Mouse (Mus musculus) midbrain, embryonic 16.5 days (tissue): ENCODE measurements at regions not wholly inside any gene's neighbourhood (a gene's known extent, or its start where the extent isn't known, plus 50 kb on each side); places are given as distances from the start of the nearest gene placed in this dataset.
A peak's percentile ranks its signal among the peaks of the same experiment; 100 is the strongest.

ENCODE experiments used
- ATAC-seq: fragments of 200-750 bp; cut with Nextera tagmentation; 2 replicates; pipeline ENCODE4 v1.8.0; 2017; ENCODE audit warnings: moderate TSS enrichment
- H3K27ac ChIP-seq: fragments of 300-500 bp; sonication (generic); 2 replicates; pipeline ENCODE4 v1.5.1; 2014; ENCODE audit warnings: mild to moderate bottlenecking, low read length, mixed read lengths
- H3K27me3 ChIP-seq: fragments of 300-500 bp; sonication (generic); 2 replicates; pipeline ENCODE4 v1.6.1; 2014; ENCODE audit warnings: low read depth, low read length, mixed read lengths; ENCODE audit not compliant: control insufficient read depth, insufficient read depth
- H3K36me3 ChIP-seq: fragments of 300-500 bp; sonication (generic); 2 replicates; pipeline ENCODE4 v1.6.1; 2014; ENCODE audit warnings: mild to moderate bottlenecking, low read length, moderate library complexity, mixed read lengths; ENCODE audit not compliant: control insufficient read depth, insufficient read depth
- H3K4me1 ChIP-seq: fragments of 300-500 bp; sonication (generic); 2 replicates; pipeline ENCODE4 v1.6.1; 2014; ENCODE audit warnings: mild to moderate bottlenecking, low read length, mixed read lengths; ENCODE audit not compliant: control insufficient read depth, insufficient read depth
- H3K4me2 ChIP-seq: fragments of 300-500 bp; sonication (generic); 2 replicates; pipeline ENCODE4 v1.6.1; 2014; ENCODE audit warnings: mild to moderate bottlenecking, low read length, mixed read lengths
- H3K4me3 ChIP-seq: fragments of 300-500 bp; sonication (generic); 2 replicates; pipeline ENCODE4 v1.5.1; 2014; ENCODE audit warnings: low read depth, mild to moderate bottlenecking, low read length, moderate library complexity, mixed read lengths
- H3K9ac ChIP-seq: fragments of 300-500 bp; sonication (generic); 2 replicates; pipeline ENCODE4 v1.6.1; 2014; ENCODE audit warnings: low read depth, low read length, mixed read lengths
- H3K9me3 ChIP-seq: fragments of 300-500 bp; sonication (generic); replicated peaks from 2 replicates; pipeline ENCODE4 v1.6.1; 2014; ENCODE audit warnings: mild to moderate bottlenecking, low read length, mixed read lengths; ENCODE audit not compliant: control insufficient read depth, poor library complexity, severe bottlenecking
- WGBS: fragments of 180-500 bp; shearing (Covaris S2); extraction: QIAGEN DNeasy Blood & Tissue Kit; methylation state at CpG from one replicate; pipeline ENCODE4 v1.1.7; 2014; 5-methylcytosine and 5-hydroxymethylcytosine counted together

DNA sequence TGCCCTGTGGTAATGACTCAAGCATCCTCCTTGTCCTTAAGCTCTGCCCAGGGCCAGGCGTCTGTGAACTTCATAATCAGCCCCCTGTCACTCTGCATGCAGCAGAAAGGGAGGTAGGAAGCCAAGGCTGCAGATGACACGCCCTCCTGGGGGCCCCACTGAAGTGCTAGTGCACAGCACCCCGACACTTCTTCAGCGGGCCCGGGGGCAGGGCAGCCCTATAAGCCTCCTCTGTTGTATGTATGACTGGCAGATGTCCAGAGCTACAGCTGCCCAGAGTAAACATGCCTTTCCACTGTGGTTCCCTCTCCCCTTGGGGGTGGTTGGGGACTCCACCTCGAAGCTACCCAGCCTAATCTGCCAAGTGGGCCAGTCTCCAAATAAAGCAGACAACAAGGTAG is 107.2 kb upstream of the Vps8 start:
- Histone ChIP-seq H3K27me3 (no peaks in the 10 kb centered on the region), H3K36me3 (no peaks in the 10 kb centered on the region), H3K9ac (no peak overlapping the region), H3K4me1 (peaks cover 8% of the 10 kb centered on the region; the same call in 1 of the 2 replicates), H3K9me3 (no peaks in the 10 kb centered on the region), H3K4me2 (no peak overlapping the region), H3K27ac (no peak overlapping the region), H3K4me3 (no peak overlapping the region)
- ATAC-seq, result no peak
- 45% methylated on average over 6 of the region's 6 CpGs for WGBS

DNA sequence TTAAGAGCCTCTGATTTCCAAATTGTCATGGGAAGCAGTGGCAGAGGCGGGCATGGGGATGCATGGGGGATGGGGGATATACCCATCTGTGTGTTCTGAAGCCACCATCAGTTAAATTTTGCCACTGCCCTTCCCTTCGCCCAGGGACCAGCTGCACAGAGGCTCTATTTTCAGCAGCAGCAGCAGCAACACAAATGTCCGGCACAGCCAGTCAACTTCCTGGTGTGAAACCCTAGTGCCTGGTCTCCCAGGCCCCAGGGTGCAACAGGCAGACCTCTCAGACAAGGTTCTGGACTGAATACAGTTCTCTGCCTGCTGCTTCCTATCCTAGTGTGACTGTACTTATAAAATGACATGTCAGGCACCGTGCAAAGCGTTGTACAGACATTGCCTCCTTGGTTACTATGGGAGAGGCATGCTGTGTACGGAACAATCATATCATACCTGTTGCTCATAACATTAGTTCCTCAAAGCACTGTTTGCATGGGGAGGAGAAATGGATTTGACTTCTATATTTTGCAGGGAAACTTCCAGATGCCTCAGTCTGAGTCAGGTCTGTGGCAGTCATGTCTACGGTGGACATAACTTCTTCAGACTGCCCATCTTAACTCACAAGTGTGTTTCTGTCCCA is 104.8 kb upstream of the Vps8 start:
- no peaks in the 10 kb centered on the region for H3K27me3 ChIP-seq
- 76% methylated on average over 7 of the region's 7 CpGs for WGBS
- no peaks in the 10 kb centered on the region; the same call in 1 of the 2 replicates for H3K4me1 ChIP-seq
- H3K27ac ChIP-seq, result no peak overlapping the region
- H3K4me3 ChIP-seq, result no peak overlapping the region
- no peak overlapping the region for H3K4me2 ChIP-seq
- no peak overlapping the region for H3K9ac ChIP-seq
- no peak for ATAC-seq
- H3K9me3 ChIP-seq, result no peaks in the 10 kb centered on the region
- no peaks in the 10 kb centered on the region for H3K36me3 ChIP-seq

DNA sequence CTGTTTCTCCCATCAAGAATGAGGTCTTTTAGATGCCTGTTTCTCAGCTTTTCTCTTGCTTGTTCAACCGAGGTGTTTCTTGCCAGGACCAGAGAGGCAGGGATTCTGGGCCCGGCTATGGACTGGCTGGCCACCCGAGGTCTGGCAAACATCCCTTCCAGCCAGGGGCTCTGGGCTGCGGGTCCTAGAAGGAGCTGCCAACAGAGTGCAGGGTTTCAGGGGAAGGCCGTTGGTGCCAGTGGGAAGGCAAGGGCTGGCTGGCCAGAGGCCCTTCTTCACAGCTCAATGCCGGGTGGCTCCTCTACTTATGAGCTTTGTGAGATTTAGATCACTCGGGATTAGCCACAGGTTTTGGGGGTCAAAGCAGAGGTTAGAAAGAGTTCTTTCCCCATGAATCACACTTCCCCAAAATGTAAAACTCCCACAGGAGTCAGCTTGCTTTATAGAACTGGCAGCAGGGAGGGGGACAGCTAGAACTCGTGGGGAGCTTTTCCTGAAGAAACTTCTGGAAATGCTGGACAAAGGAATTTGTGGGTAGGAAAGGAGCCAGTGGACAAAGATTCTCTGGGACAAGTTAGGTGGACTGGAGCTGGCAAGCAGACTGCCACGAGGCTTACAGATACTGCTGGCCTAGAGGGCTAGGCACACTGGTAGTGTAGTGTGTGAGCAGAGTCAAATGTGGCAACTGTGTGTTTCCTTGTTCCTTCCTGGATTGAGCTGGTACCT is 104.1 kb upstream of the Vps8 start:
- Histone ChIP-seq H3K36me3 (no peaks in the 10 kb centered on the region), H3K4me2 (no peak overlapping the region), H3K9ac (no peak overlapping the region), H3K27ac (no peak overlapping the region), H3K9me3 (no peaks in the 10 kb centered on the region), H3K4me1 (no peaks in the 10 kb centered on the region; the same call in 1 of the 2 replicates), H3K4me3 (no peak overlapping the region), H3K27me3 (no peaks in the 10 kb centered on the region)
- ATAC-seq, result no peak
- 53% methylated on average over 9 of the region's 9 CpGs for WGBS

DNA sequence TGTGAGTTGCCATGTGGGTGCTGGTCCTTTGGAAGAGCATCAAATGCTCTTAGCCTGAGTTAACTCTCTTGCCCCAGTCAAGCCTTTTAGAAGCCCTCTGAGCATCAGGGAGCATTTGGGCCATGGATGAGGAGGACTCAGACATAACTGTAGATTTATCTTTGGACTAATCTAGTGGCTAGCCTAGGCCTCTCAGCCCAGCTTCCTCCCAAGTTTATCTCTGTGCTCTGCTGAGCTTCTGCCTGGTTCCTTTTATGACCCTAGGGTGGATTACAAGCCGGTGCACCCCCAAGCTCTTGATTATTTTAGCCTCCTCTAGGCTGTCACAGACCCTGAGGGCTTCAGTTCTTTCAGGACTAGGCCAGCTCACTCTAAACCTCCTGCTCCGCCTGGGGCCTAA is 102.6 kb upstream of the Vps8 start:
- H3K27me3 ChIP-seq, result no peaks in the 10 kb centered on the region
- H3K27ac ChIP-seq, result no peak overlapping the region
- H3K9ac ChIP-seq, result no peak overlapping the region
- H3K4me3 ChIP-seq, result no peak overlapping the region
- no peaks in the 10 kb centered on the region for H3K9me3 ChIP-seq
- H3K4me1 ChIP-seq, result no peaks in the 10 kb centered on the region; the same call in 1 of the 2 replicates
- WGBS, result 85% methylated on average over 2 of the region's 2 CpGs
- H3K36me3 ChIP-seq, result no peaks in the 10 kb centered on the region
- H3K4me2 ChIP-seq, result no peak overlapping the region
- no peak for ATAC-seq

DNA sequence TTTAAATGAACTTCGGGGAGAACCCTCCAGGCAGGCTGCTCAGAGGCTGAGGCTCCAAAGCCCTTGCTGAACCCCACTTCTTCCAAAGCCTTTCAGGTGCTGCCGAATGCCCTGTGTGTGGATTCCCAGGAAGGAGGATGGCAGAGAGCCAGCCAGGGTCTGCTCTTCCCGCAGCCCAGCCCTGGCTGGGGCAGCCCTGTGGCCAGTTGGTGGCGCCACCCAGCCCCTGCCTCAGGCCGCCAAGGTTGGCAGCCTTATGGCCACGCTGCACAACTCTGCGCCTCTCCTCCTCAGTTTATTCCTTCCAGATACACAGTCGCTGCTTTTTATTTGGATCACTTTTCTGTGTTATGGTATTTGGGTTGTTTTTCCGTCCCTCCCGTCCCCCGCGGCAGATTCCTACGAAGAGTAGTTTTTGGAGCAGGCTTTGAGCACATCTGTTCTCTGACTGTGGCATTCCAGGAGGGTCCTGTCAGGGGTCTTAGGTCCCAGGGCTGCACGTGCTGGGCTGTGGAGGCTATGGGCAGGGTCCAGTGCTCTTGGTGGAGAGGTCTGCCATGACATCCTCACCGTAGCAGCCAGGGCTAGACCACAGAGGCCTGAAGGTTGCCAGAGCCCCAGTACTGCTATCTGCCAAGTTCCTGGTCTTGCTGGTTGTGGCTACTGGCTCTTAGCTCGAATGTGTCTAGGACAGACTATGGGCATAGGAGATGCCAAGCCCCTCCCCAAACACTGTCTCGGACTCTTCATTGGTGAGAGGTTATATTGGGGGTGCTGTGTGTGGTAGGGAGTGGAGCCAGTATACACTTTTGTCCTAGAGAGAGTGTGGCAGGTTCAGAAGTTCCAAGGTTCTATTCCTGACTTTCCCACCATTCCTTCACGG is 101.5 kb upstream of the Vps8 start:
- no peak for ATAC-seq
- WGBS, result 49% methylated on average over 18 of the region's 18 CpGs
- Histone ChIP-seq H3K27ac (no peak overlapping the region), H3K36me3 (no peaks in the 10 kb centered on the region), H3K4me3 (no peak overlapping the region), H3K4me2 (no peak overlapping the region), H3K4me1 (no peaks in the 10 kb centered on the region; the same call in 1 of the 2 replicates), H3K9me3 (no peaks in the 10 kb centered on the region), H3K9ac (no peak overlapping the region), H3K27me3 (no peaks in the 10 kb centered on the region)

DNA sequence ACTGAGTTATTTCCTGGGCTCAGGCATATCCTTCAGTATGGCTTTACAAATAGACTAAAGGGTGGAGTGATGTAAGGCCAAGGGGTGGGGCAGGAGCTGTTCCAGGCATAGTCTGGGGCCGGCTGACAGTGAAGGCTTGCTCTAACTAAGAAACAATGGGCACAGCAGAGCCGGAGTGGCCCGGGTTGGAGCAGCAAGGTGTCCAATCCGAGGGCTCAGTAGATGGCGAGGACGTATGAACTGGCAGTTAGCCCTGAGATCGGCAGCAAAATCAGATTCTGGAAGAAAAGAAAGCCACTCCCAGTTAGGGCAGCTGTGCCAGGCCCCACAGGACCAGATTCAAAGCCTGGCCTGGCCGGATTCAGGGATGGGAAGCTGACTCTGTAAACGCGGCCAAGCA is 100.5 kb upstream of the Vps8 start:
- peak; percentile 74 for ATAC-seq
- no peaks in the 10 kb centered on the region for H3K9me3 ChIP-seq

DNA sequence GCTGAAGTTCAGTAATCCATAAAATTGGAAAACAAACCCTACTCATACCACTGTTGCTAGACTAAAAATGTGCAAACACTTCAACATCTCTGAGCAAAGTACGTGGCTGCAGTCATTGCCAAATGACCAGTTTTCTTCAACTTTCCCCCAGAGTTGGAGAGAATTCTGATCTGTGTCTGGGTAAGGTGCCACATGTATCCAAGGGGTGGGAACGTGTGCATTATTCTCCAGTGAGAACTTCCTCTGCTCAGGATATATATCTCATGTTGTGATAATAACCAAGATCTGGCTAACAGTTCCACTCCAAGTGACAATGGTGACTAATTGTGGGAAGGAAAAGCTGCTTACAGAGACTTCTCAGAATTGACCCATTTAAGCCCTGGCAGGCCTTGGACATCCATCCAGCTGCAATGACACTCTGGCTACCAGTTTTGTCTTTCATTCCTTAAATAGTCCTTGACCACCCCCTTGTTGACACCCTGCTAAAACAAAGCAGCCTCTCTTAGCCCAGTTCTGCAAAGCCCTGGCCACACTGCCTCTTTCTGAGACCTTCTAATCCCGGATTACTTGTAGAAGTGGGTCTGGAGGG is 99.4 kb upstream of the Vps8 start:
- no peak overlapping the region for H3K27ac ChIP-seq
- WGBS, result 56% methylated on average over 3 of the region's 3 CpGs

More for the DNA sequence above, 100.5 kb upstream of the Vps8 start:
- no peak overlapping the region for H3K9ac ChIP-seq
- H3K4me1 ChIP-seq, result no peaks in the 10 kb centered on the region; the same call in 1 of the 2 replicates
- no peak overlapping the region for H3K4me3 ChIP-seq
- no peaks in the 10 kb centered on the region for H3K27me3 ChIP-seq
- H3K36me3 ChIP-seq, result no peaks in the 10 kb centered on the region
- no peak overlapping the region for H3K4me2 ChIP-seq
- 25% methylated on average over 10 of the region's 10 CpGs for WGBS
- no peak overlapping the region for H3K27ac ChIP-seq

DNA sequence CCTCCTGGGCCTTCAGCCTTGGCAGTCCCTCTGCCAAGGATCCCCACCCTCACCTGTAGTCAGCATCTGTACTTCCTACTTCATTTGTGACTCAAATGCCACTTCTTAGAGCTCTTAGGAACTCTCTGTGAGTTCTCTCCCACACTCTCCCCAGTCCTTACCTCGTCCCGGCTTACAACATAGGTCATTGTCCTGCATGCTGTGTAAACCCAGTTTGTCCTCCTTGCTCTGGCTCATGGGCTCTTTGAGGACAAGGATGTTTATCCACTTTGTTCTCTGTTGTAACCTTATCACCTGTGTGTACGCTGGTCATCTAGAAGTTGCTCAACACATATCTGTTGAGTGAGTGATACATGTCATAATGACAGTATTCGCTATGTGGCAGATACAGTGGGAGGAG is 94.9 kb upstream of the Vps8 start:
- H3K9me3 ChIP-seq, result no peaks in the 10 kb centered on the region
- H3K27ac ChIP-seq, result no peak overlapping the region
- H3K4me3 ChIP-seq, result no peak overlapping the region
- no peaks in the 10 kb centered on the region for H3K36me3 ChIP-seq
- H3K9ac ChIP-seq, result no peak overlapping the region
- peaks cover 14% of the 10 kb centered on the region for H3K4me1 ChIP-seq
- H3K27me3 ChIP-seq, result no peaks in the 10 kb centered on the region
- ATAC-seq, result no peak
- 96% methylated on average over 4 of the region's 4 CpGs for WGBS
- no peak overlapping the region for H3K4me2 ChIP-seq

More for the DNA sequence above, 99.4 kb upstream of the Vps8 start:
- no peaks in the 10 kb centered on the region for H3K9me3 ChIP-seq
- no peak for ATAC-seq
- no peak overlapping the region for H3K4me3 ChIP-seq
- H3K4me2 ChIP-seq, result no peak overlapping the region
- H3K9ac ChIP-seq, result no peak overlapping the region
- no peaks in the 10 kb centered on the region for H3K36me3 ChIP-seq
- H3K27me3 ChIP-seq, result no peaks in the 10 kb centered on the region
- H3K4me1 ChIP-seq, result no peaks in the 10 kb centered on the region; the same call in 1 of the 2 replicates
